Mouse (Mus musculus) neural tube, embryonic 11.5 days (tissue): ENCODE results near the gene Mars. TPM values are rescaled to one million over a fixed set of nuclear protein-coding genes. Genes with fewer than 3 reads are reported as not detected.

ENCODE experiments used
- ATAC-seq: fragments of 200-750 bp; cut with Nextera tagmentation; 2 replicates; pipeline ENCODE4 v1.8.0; 2017; ENCODE audit warnings: moderate number of reproducible peaks, mild to moderate bottlenecking, moderate TSS enrichment, moderate library complexity; ENCODE audit not compliant: insufficient read depth, low FRiP score, low TSS enrichment
- DNase-seq: peaks from one replicate; pipeline ENCODE4 v3.0.0-alpha.2; 2015; ENCODE audit warnings: low spot score
- H3K27ac ChIP-seq: fragments of 300-500 bp; sonication (generic); 2 replicates; pipeline ENCODE4 v1.5.1; 2014; ENCODE audit warnings: low read depth, mild to moderate bottlenecking, low read length
- H3K27me3 ChIP-seq: fragments of 300-500 bp; sonication (generic); 2 replicates; pipeline ENCODE4 v1.6.1; 2014; ENCODE audit warnings: mild to moderate bottlenecking, low read length, mixed read lengths; ENCODE audit not compliant: control insufficient read depth, insufficient read depth
- H3K36me3 ChIP-seq: fragments of 300-500 bp; sonication (generic); 2 replicates; pipeline ENCODE4 v1.6.1; 2014; ENCODE audit warnings: mild to moderate bottlenecking, low read length, moderate library complexity, mixed read lengths; ENCODE audit not compliant: control insufficient read depth, insufficient read depth
- H3K4me1 ChIP-seq: fragments of 300-500 bp; sonication (generic); 2 replicates; pipeline ENCODE4 v1.6.1; 2014; ENCODE audit warnings: low read length, mixed read lengths; ENCODE audit not compliant: control insufficient read depth, insufficient read depth
- H3K4me2 ChIP-seq: fragments of 300-500 bp; sonication (generic); 2 replicates; pipeline ENCODE4 v1.6.1; 2014; ENCODE audit warnings: low read depth, mild to moderate bottlenecking, moderate library complexity
- H3K4me3 ChIP-seq: fragments of 300-500 bp; sonication (generic); 2 replicates; pipeline ENCODE4 v1.5.1; 2014; ENCODE audit warnings: low read depth, low read length
- H3K9ac ChIP-seq: fragments of 300-500 bp; sonication (generic); 2 replicates; pipeline ENCODE4 v1.6.1; 2014; ENCODE audit warnings: mild to moderate bottlenecking, low read length
- H3K9me3 ChIP-seq: fragments of 300-500 bp; sonication (generic); 2 replicates; pipeline ENCODE4 v1.6.1; 2016; ENCODE audit warnings: low read length; ENCODE audit not compliant: control insufficient read depth
- WGBS: fragments of 180-500 bp; shearing (Covaris S2); extraction: QIAGEN DNeasy Blood & Tissue Kit; methylation state at CpG from one replicate; pipeline ENCODE4 v1.1.7; 2014; 5-methylcytosine and 5-hydroxymethylcytosine counted together
- polyA plus RNA-seq: library from polyadenylated mRNA; unstranded; fragments of >200 nt; fragmentation: Nextera tagmentation; extraction: Ambion mirVana; gene quantifications from 2 replicates; pipeline ENCODE4 v1.2.1, GENCODE M21; 2014

The Mars gene
- polyA plus RNA-seq, 1 experiment from 2014 or later: 164 TPM

DNA sequence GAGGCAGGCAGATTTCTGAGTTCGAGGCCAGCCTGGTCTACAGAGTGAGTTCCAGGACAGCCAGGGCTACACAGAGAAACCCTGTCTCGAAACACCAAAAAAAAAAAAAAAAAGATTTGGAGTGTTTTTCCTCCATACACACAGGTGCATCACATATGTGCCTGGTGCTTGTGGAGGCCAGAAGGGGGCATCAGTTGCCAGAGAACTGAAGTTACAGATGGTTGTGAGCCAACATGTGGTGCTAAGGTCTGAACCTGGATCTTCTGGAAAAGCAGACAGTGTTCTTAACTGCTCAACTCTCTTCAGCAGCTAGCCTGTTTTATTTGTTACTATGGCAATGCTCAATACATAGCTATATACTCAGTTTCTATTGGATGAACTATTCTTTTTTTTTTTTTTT lies 31.9 kb downstream of the Mars start:
- H3K4me1 ChIP-seq: no peaks in the 10 kb centered on the region
- H3K36me3 ChIP-seq: peaks cover 47% of the 10 kb centered on the region
- no peak for DNase-seq
- 90% methylated on average over 2 of the region's 2 CpGs for WGBS
- no peak for ATAC-seq
- no peak overlapping the region for H3K27ac ChIP-seq
- no peak overlapping the region for H3K9ac ChIP-seq
- H3K27me3 ChIP-seq: no peaks in the 10 kb centered on the region
- H3K9me3 ChIP-seq: no peaks in the 10 kb centered on the region
- H3K4me3 ChIP-seq: no peak overlapping the region
- H3K4me2 ChIP-seq: no peak overlapping the region

DNA sequence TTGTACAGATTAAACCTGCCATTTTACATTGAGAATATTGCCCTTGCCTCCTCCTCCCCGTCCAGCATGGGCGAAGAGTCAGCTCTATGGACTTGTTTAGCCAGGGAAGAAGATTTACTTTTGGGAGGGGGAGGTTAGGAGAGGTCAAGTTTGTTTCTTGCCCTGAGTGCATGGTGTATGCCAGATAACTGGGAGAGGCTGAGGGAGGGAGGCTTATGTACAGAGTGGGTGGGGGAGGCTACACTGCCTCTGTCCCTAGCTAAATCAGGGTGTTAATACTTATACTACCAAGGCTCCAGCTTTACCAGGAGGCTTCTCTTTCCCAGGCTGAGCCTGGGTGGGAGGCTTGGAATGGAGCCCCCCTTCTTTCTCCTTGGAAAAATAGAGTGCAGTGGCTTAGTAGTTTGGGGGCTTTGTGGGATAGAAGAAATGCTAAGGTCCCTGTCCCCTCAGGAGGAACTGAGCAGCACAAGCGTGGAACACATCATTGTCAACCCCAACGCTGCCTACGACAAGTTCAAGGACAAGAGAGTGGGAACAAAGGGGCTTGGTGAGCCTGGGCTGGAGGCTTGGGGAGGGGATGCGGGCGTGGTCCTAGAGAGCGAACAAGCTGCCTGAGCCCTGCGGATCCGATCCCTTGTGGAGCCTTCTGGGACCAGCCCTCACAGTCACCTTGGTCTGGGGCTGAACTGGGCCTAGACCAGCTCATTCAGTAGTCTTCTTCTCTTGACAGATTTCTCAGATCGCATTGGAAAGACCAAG lies 37.1 kb downstream of the Mars start:
- ATAC-seq (no peak), DNase-seq (no peak)
- no peak overlapping the region for H3K9ac ChIP-seq
- H3K36me3 ChIP-seq: peaks cover 18% of the 10 kb centered on the region
- no peak overlapping the region for H3K27ac ChIP-seq
- WGBS: 93% methylated on average over 11 of the region's 11 CpGs
- no peaks in the 10 kb centered on the region for H3K27me3 ChIP-seq
- H3K4me1 ChIP-seq: no peaks in the 10 kb centered on the region; the same call in 1 of the 2 replicates
- no peak overlapping the region for H3K4me3 ChIP-seq
- no peak overlapping the region for H3K4me2 ChIP-seq
- H3K9me3 ChIP-seq: no peaks in the 10 kb centered on the region

DNA sequence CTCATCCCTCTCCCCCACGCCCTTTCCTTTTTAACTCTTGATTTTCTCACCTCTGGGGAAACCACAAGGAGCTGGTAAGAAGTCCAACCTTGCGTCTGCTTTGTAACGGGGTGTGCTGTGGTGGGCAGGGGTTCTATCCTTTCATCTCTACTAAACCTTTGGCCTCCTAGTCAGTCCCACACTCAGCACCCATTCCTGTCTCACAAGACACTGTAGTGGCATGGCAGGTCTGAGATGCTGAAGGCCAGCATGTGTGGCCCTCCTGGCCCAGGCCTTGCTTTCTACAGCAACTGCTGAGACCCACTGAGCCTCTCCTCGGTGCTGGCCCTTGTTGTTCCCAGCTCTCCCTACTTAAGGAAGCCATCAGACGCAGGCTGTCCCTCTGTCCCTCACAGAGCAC lies 39.2 kb downstream of the Mars start:
- H3K9me3 ChIP-seq: no peaks in the 10 kb centered on the region
- H3K4me1 ChIP-seq: peaks cover 7% of the 10 kb centered on the region
- WGBS: 89% methylated on average over 5 of the region's 5 CpGs
- H3K9ac ChIP-seq: no peak overlapping the region
- ATAC-seq (no peak), DNase-seq (no peak)
- peaks cover 11% of the 10 kb centered on the region for H3K36me3 ChIP-seq
- H3K4me3 ChIP-seq: no peak overlapping the region
- H3K27ac ChIP-seq: no peak overlapping the region
- no peak overlapping the region for H3K4me2 ChIP-seq
- no peaks in the 10 kb centered on the region for H3K27me3 ChIP-seq

DNA sequence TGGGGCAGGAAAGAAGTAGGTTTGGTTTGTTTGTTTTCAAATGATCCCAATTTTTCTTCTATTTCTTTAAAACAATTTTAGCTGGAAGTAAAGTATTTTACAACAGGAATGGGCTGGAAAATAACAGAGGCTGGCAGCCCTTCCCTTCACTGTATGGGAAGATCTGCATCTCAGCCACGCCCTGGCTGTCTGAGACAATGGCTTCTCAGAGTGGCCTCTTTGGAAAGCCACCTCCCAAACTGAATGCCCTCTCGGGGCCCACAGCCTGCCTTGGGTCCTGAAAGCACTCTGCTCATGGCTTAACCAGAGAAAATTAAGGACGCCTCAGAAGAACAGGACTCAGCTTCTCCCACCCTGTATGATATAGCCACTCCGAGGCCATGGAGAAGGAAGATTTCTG lies 41.7 kb downstream of the Mars start:
- H3K9ac ChIP-seq: no peak overlapping the region
- DNase-seq (no peak), ATAC-seq (no peak)
- no peaks in the 10 kb centered on the region for H3K27me3 ChIP-seq
- no peak overlapping the region for H3K4me3 ChIP-seq
- peaks cover 4% of the 10 kb centered on the region; the same call in 1 of the 2 replicates for H3K36me3 ChIP-seq
- H3K4me1 ChIP-seq: peaks cover 13% of the 10 kb centered on the region
- no peak overlapping the region for H3K27ac ChIP-seq
- no peak overlapping the region for H3K4me2 ChIP-seq
- 70% methylated on average over 4 of the region's 4 CpGs for WGBS
- no peaks in the 10 kb centered on the region for H3K9me3 ChIP-seq

DNA sequence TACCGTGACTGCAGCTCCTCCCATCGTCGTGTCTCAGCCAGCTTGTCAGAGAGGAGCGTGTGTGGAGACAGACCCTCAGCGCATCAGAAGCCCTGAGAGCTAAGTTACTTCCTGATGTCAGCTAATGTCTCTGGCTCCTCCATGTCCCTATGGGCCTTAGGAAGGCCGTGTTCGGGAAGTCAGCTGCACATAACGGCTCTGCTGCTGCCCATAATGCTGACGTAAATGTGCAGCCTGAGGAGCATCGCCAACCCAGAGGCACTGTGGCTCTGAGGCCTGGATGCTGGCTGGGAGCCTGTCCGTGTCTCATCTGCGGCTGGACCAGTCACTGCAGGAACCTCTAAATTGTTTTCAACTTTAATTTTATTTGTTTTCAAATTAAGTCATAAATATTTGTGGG lies 42.5 kb downstream of the Mars start:
- H3K9me3 ChIP-seq: no peaks in the 10 kb centered on the region
- H3K4me3 ChIP-seq: no peak overlapping the region; the same call in 1 of the 2 replicates
- 0 out of 2 replicates have a peak, but pooled peaks cover 2% of the 10 kb centered on the region for H3K27me3 ChIP-seq
- 86% methylated on average over 12 of the region's 12 CpGs for WGBS
- no peak overlapping the region for H3K4me2 ChIP-seq
- no peak overlapping the region for H3K9ac ChIP-seq
- DNase-seq (no peak), ATAC-seq (no peak)
- peaks cover 13% of the 10 kb centered on the region for H3K4me1 ChIP-seq
- no peak overlapping the region for H3K27ac ChIP-seq
- H3K36me3 ChIP-seq: peaks cover 4% of the 10 kb centered on the region; the same call in 1 of the 2 replicates

DNA sequence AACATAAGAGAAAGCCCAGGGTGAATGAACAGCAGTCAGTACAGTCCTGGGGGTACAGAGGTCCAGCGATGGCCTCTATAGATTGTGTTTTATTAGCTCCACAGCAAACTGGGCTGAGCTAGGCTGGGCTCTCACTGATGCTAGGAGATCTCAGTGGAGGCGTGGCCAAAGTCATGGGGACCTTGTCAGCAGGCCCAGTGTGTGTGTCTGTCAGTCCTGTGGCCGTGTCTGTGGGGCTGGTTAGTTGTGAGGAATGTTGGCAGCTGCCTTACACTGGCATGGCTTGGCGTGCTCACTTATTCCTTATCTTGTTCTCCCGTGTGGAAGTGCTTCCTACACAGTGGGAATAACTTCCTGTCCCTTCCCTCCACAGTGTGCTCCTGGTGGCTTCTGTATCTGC lies 43.2 kb downstream of the Mars start:
- no peak overlapping the region for H3K4me3 ChIP-seq
- H3K4me1 ChIP-seq: peaks cover 13% of the 10 kb centered on the region
- ATAC-seq (no peak), DNase-seq (no peak)
- H3K27me3 ChIP-seq: peaks cover 6% of the 10 kb centered on the region
- H3K4me2 ChIP-seq: no peak overlapping the region
- peaks cover 4% of the 10 kb centered on the region; the same call in 1 of the 2 replicates for H3K36me3 ChIP-seq
- 0 out of 2 replicates have a peak overlapping the region, but pooled peaks have one; percentile 8 for H3K27ac ChIP-seq
- no peaks in the 10 kb centered on the region for H3K9me3 ChIP-seq
- 86% methylated on average over 5 of the region's 5 CpGs for WGBS
- no peak overlapping the region for H3K9ac ChIP-seq

DNA sequence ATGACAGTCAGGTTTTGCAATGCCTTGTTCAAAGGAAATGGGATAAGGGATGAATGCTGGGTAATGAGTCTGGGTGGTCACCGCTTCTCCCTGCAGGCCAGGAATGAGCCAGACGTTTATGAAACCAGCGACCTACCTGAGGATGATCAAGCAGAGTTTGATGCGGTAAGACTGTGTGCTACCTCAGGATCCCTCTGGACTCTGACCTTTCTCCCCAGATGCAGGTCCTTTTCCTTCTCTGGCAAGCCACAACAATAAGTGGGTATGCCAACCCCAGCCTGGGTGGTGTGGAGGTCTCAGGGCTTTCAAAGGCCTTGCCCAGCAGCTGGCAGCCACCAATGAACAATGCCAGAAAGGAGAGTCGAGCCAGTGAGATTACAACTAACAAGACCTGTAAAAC lies 44.3 kb downstream of the Mars start:
- Histone ChIP-seq H3K4me1 (peaks cover 16% of the 10 kb centered on the region), H3K4me2 (peak overlapping the region; percentile 94), H3K9me3 (no peaks in the 10 kb centered on the region), H3K9ac (peak overlapping the region; percentile 99), H3K36me3 (peaks cover 4% of the 10 kb centered on the region; the same call in 1 of the 2 replicates), H3K27me3 (peaks cover 9% of the 10 kb centered on the region), H3K4me3 (peak overlapping the region; percentile 99), H3K27ac (no peak overlapping the region)
- no peak for ATAC-seq
- 82% methylated on average over 5 of the region's 5 CpGs for WGBS
- no peak for DNase-seq

DNA sequence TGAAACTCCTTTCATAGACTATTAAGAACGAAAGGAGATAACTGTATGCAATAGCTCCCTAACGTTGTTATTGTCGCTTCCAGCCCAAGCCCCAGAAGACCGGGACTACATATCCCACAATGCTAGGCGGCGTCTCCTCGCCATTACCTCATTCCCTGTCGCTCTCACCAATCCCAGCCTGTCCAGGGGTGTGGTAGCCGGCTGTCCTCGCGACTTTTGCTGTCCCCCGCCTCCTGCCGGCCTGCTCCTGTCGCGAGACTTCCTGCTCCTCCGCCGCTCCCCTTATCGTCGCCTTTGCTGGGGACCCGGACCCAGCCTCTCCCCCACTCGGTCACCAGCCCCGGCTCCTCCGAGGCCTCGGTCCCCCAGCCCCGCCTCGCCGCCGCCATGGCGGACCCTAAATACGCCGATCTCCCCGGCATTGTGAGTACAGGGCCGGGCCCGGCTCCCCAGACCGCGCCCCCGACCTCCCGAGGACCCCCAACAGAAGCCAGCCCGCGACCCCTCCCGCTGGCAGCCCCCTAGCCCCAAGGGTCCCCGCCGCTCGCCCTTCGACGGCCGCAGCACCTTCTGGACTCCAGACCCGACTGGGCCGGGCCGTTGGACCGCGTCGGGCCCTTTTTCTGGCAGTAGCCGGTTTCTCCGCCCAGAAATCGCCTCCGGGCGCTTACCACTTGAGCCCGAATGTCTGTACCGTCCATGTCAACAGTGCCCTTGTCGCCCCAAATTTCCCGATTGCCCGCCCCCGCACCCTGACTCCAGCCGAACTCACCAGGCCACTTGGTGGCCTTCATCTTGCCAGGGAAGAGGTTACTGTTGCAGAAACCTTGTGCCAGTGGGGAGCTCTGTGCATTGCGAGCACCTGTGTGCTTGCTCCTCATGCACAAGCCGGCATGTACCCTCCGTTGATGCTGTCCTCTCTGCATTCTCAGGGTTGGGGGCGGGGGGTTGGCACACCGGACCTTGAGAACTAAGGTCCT lies 45.2 kb downstream of the Mars start, which contains the start of gene Dctn2:
Gene Dctn2, plus strand, starts transcription at position 257 of the 980 bp plus-strand sequence.
- Histone ChIP-seq H3K9ac (peak within 1 kb of the TSS; percentile 99), H3K4me1 (peaks cover 16% of the 10 kb centered on the region), H3K9me3 (no peaks in the 10 kb centered on the region), H3K4me3 (peak within 1 kb of the TSS; percentile 99), H3K36me3 (peaks cover 4% of the 10 kb centered on the region; the same call in 1 of the 2 replicates), H3K4me2 (peak within 1 kb of the TSS; percentile 94), H3K27me3 (peaks cover 9% of the 10 kb centered on the region), H3K27ac (peak within 1 kb of the TSS; percentile 87)
- DNase-seq (peak; percentile 94), ATAC-seq (peak; percentile 95)
- WGBS: under 1% methylated on average over 67 of the region's 70 CpGs
